In genomic region chr2:129796501-129796900, GRCm38 (mm10) we compare ENCODE assay signal across 28 mouse cellular contexts.
"Had no signal": no experiment of that assay in that cellular context is flagged by ENCODE, and none has a peak within 500 bp of the region (broad histone marks: within the 10 kb centered on the region; RNA-seq: fewer than 3 reads in every experiment).

No protein-coding gene starts in this region.

- H3K36me3 ChIP-seq: embryonic facial prominence, embryonic 10.5 days; embryonic facial prominence, embryonic 12.5 days; embryonic facial prominence, embryonic 13.5 days; embryonic facial prominence, embryonic 15.5 days; forebrain, embryonic 10.5 days; forebrain, embryonic 12.5 days; forebrain, embryonic 15.5 days had no signal

- H3K4me1 ChIP-seq: embryonic facial prominence, embryonic 12.5 days had no signal

- H3K9me3 ChIP-seq: embryonic facial prominence, embryonic 15.5 days had no signal

- H3K9ac ChIP-seq: embryonic facial prominence, embryonic 12.5 days; embryonic facial prominence, embryonic 13.5 days; embryonic facial prominence, embryonic 15.5 days; forebrain, embryonic 12.5 days; forebrain, embryonic 13.5 days; forebrain, embryonic 15.5 days; forebrain, postnatal 0 days had no signal

- ATAC-seq: forebrain, embryonic 13.5 days; forebrain, embryonic 14.5 days; forebrain, embryonic 15.5 days; forebrain, embryonic 16.5 days; forebrain, postnatal 0 days had no signal

- H3K4me2 ChIP-seq: embryonic facial prominence, embryonic 12.5 days; embryonic facial prominence, embryonic 13.5 days; embryonic facial prominence, embryonic 15.5 days; forebrain, embryonic 12.5 days; forebrain, embryonic 13.5 days; forebrain, embryonic 15.5 days had no signal

- H3K4me3 ChIP-seq: embryonic facial prominence, embryonic 10.5 days; embryonic facial prominence, embryonic 12.5 days; embryonic facial prominence, embryonic 13.5 days; embryonic facial prominence, embryonic 15.5 days; erythroblast, embryonic 14.5 days; forebrain, embryonic 10.5 days; forebrain, embryonic 12.5 days; forebrain, embryonic 13.5 days; forebrain, embryonic 15.5 days; gastrocnemius, adult 2 months; heart, adult 2 months had no signal

- H3K27me3 ChIP-seq: embryonic facial prominence, embryonic 12.5 days; embryonic facial prominence, embryonic 13.5 days; embryonic facial prominence, embryonic 15.5 days; forebrain, embryonic 12.5 days; forebrain, embryonic 13.5 days; forebrain, embryonic 15.5 days had no signal

- DNase-seq: cerebellum, adult 2 months; cerebellum, adult 8-10 months; cerebellum, adult 9-10 months; cerebellum, adult 9-11 months; cerebellum, postnatal 10 days; cerebellum, postnatal 14 days; cerebellum, postnatal 25 days; cerebellum, postnatal 36 days; embryo, embryonic 11 days; forebrain, postnatal 0 days; gastrocnemius, adult 2 months; gastrocnemius, postnatal 10 days; gastrocnemius, postnatal 14 days; gastrocnemius, postnatal 25 days; gastrocnemius, postnatal 36 days; heart, adult 18-20 months; heart, adult 2 months had no signal

- H3K27ac ChIP-seq: embryonic facial prominence, embryonic 10.5 days; embryonic facial prominence, embryonic 12.5 days; embryonic facial prominence, embryonic 13.5 days; embryonic facial prominence, embryonic 15.5 days; forebrain, embryonic 10.5 days; forebrain, embryonic 12.5 days; forebrain, embryonic 13.5 days; forebrain, embryonic 15.5 days; gastrocnemius, adult 2 months; heart, adult 2 months had no signal
